Mouse (Mus musculus) olfactory bulb, adult 2 months (tissue): ENCODE data around the gene Pdgfa. TPM values are rescaled to one million over a fixed set of nuclear protein-coding genes. Genes with fewer than 3 reads are reported as not detected.

Source experiments
- H3K27ac ChIP-seq: fragments of 200-500 bp; 2 replicates; pipeline ENCODE4 v1.5.1; 2012; ENCODE audit warnings: low read depth, low read length; ENCODE audit not compliant: insufficient read depth
- H3K4me1 ChIP-seq: fragments of 200-500 bp; 2 replicates; pipeline ENCODE4 v1.6.1; 2012; ENCODE audit warnings: low read length; ENCODE audit not compliant: control insufficient read depth, insufficient read depth
- H3K4me3 ChIP-seq: fragments of 200-500 bp; 2 replicates; pipeline ENCODE4 v1.5.1; 2012; ENCODE audit warnings: mild to moderate bottlenecking, low read depth, low read length, moderate library complexity; ENCODE audit not compliant: insufficient read depth
- CTCF ChIP-seq: fragments of 200-500 bp; IDR thresholded peaks from 2 replicates; pipeline ENCODE4 v1.5.1; 2012; ENCODE audit warnings: low read depth, mild to moderate bottlenecking, low read length, moderate library complexity; ENCODE audit not compliant: insufficient read depth
- POLR2A ChIP-seq: fragments of 200-500 bp; IDR thresholded peaks from 2 replicates; pipeline ENCODE4 v1.6.1; 2012; ENCODE audit warnings: mild to moderate bottlenecking, low read depth, low read length, moderate library complexity; ENCODE audit not compliant: insufficient read depth
- WGBS: fragments of 180-500 bp; shearing (Covaris S2); methylation state at CpG from one replicate; pipeline ENCODE4 v1.1.7; 2018; 5-methylcytosine and 5-hydroxymethylcytosine counted together
- polyA plus RNA-seq: library from polyadenylated mRNA; stranded (reverse); fragments of >200 nt; gene quantifications from 2 replicates; pipeline ENCODE4 v1.2.4, GENCODE M21; 2012; ENCODE audit warnings: low replicate concordance; ENCODE audit not compliant: missing spikeins, insufficient read depth, insufficient read length

Gene Pdgfa
- polyA plus RNA-seq, 1 experiment: not detected

DNA sequence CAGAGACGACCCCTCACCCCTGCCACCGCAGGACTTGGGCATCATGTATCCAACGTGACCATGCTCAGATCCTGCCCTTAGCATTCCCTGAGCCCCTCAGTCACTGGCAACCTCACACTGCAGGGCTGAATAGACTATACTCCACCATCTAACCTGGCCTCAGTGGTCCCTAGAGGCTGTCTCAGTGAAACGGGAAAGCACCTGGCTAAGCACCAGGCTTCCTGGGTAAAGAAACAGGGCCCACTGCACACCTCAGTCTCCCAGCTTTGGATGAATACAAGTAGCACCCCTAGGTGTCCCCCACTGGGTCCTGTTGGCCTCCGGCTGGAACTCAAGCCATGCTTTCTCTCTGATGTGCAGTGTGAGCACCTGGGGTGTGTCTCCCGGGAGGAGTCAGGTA, 23.7 kb downstream of the Pdgfa start:
- TF ChIP-seq POLR2A: no peak
- no peak for TF ChIP-seq CTCF
- Histone ChIP-seq H3K27ac (no peak overlapping the region), H3K4me3 (no peak overlapping the region), H3K4me1 (peaks cover 6% of the 10 kb centered on the region; the same call in 1 of the 2 replicates)
- WGBS: 85% methylated on average over 6 of the region's 6 CpGs

DNA sequence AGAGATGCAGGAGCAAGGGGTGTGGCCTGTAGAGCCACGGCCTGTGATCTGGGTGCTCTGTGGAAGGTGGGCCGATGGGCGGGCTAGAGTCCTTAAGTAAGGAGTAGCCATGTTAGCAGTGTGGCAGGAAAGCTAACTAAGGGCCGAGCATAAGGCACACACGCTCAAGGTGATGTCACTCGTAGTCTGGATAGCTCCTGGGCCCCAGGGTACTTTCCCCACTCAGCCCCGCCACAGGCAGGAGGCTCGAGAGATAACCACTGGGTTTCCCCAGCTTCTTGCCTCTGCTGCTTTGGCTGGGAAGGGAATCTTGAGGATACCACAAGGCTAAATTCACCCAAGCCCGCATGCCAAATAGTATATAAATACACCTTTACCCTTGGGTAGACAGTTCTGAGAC, 25.8 kb downstream of the Pdgfa start:
- TF ChIP-seq CTCF (no peak), POLR2A (no peak)
- Histone ChIP-seq H3K4me1 (peaks cover 6% of the 10 kb centered on the region; the same call in 1 of the 2 replicates), H3K27ac (no peak overlapping the region), H3K4me3 (no peak overlapping the region)
- 91% methylated on average over 9 of the region's 9 CpGs for WGBS

DNA sequence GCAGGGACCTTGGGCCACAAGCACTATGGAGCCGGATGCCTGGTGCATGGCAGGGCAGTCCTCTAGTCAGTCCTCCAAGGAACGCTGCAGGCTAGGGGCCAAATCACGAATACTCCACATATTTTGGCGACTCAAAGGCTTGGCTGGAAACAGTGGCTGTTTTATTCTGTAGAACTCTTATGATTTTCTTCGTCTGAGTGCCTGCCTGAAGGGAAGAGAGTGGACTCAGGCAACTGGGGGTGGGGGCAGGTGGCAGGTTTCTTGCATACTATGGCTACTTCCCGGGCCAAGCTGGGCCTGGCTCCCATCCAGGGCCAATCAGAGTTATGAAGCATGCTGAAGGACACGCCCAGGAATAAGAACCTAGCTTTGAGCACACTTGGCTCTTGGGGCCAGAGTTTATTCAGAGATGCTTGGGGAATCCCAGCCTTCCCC, 27.1 kb downstream of the Pdgfa start:
- H3K4me1 ChIP-seq: peaks cover 10% of the 10 kb centered on the region; the same call in 1 of the 2 replicates
- no peak overlapping the region for H3K27ac ChIP-seq
- no peak overlapping the region for H3K4me3 ChIP-seq
- no peak for TF ChIP-seq CTCF
- TF ChIP-seq POLR2A: no peak
- 40% methylated on average over 7 of the region's 7 CpGs for WGBS

DNA sequence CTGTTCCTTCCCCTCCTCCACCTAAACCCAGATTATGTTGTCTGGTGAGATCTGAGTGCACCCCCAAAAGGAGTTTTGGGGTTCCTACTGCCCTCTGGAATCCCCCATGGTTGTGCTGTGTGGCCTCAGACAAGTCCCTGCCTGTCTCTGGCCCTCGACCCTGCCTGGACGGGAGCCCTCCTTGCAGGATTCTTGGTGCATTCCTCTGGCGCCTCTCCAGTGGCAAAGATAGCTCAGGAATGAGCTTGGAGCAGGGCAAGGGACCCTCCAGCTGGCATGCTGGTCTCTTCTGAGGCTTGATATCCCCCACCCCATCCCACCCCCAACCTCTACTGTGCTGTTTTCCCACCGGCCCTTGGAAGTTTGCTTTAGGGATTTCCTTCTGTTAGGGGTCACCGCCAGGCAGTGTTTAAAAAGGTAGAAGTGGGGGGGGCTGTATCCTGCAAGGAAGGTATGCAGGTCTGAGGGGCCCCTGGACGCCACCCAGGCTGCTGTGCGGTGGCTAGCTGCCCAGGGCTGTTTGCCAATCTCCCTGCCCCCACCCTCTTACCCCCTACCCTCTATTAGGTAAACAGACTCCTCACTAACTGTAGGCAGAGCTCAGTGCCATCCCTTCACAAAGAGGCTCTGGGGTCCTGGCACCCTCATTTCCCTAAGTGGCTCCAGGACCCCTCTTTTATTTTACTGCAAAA, 31.0 kb downstream of the Pdgfa start:
- 69% methylated on average over 7 of the region's 7 CpGs for WGBS
- no peak overlapping the region for H3K4me3 ChIP-seq
- H3K27ac ChIP-seq: no peak overlapping the region
- H3K4me1 ChIP-seq: peaks cover 10% of the 10 kb centered on the region; the same call in 1 of the 2 replicates
- TF ChIP-seq CTCF (no peak), POLR2A (no peak)

DNA sequence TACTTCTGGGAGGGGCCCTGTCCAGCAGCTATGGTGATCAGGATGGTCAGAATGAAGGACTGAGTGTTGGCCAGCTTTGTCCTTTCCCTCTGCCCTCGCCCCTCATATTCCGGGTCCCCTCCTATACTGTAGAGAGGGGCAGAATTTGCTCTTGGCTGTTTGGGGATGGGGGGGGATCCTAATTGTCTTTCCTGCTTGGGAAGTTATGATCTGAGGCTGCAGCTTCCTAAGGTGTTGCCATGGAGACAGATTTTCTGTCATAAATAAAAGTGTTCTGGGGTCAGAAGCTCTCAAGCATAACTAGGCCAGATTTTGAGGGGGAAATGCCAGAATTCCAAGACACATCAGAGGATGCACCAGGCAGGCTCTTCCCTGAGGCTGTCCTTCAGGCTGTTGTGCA, 31.6 kb downstream of the Pdgfa start:
- H3K4me1 ChIP-seq: peaks cover 10% of the 10 kb centered on the region; the same call in 1 of the 2 replicates
- 90% methylated on average over 2 of the region's 2 CpGs for WGBS
- no peak overlapping the region for H3K27ac ChIP-seq
- no peak overlapping the region for H3K4me3 ChIP-seq
- no peak for TF ChIP-seq POLR2A
- TF ChIP-seq CTCF: no peak

DNA sequence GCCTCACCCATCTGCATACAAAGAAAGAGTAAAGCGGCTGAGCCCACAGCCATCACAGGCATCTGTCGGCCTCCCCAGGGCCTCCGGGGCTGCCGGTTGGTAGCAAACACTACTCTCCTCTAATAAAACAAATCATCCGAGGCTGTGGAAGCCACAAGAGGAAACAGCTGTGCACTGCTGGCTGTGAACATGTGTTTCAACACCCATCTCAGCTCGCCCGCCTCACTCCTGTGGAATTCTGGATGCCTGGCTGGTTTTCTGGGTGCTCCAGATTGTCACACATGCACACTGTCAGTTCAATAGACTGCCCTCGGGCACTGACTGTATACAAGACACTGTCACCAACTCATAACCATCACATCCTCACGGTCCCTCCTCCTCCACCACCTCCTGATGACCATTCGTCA, 40.7 kb downstream of the Pdgfa start:
- no peak overlapping the region for H3K4me3 ChIP-seq
- H3K4me1 ChIP-seq: peaks cover 15% of the 10 kb centered on the region
- 52% methylated on average over 10 of the region's 10 CpGs for WGBS
- H3K27ac ChIP-seq: no peak overlapping the region
- TF ChIP-seq CTCF (no peak), POLR2A (no peak)

DNA sequence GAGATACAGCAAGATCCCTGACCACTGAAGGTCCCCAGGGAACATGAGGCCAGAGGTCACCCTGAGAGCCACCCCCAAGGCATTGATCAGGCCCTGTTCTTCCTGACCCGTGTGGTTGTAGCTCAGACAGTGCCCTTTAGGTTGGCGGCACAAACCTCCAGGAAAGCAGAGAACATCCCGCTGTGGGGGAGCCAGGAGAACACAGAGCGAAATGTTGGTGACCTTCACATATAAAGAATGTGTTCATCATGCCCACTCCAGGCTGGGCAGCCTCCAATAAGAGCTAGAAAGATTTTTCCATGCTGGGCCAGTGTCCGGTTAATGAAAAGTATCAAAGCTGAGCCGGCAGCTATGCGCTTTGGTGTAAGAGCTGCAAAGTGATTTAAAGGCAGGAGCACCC, 43.2 kb downstream of the Pdgfa start:
- peaks cover 14% of the 10 kb centered on the region for H3K4me1 ChIP-seq
- H3K4me3 ChIP-seq: no peak overlapping the region
- 90% methylated on average over 7 of the region's 7 CpGs for WGBS
- TF ChIP-seq POLR2A (no peak), CTCF (no peak)
- no peak overlapping the region for H3K27ac ChIP-seq

DNA sequence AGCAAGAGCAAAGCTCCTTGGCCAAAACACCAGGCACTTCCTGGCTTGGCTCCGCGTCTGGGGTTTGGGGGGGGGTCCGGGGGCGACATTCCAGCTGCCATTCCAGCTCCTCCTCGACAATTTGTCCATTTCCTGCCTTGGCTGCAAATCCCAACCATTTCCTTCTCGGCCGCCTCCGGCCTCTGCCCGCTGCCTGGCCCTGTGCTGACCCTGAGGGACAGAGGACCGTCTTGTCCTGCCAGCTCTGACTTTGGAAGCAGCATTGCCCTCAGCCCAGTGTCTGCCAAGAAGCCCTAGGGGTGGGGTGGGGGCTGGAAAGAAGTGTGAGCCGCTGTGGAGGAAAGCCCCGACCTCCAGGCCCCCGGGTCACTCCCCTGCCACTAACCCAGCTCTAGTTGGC, 44.2 kb downstream of the Pdgfa start:
- no peak overlapping the region for H3K4me3 ChIP-seq
- TF ChIP-seq POLR2A (no peak), CTCF (no peak)
- H3K27ac ChIP-seq: no peak overlapping the region
- WGBS: 58% methylated on average over 13 of the region's 13 CpGs
- peaks cover 22% of the 10 kb centered on the region for H3K4me1 ChIP-seq

DNA sequence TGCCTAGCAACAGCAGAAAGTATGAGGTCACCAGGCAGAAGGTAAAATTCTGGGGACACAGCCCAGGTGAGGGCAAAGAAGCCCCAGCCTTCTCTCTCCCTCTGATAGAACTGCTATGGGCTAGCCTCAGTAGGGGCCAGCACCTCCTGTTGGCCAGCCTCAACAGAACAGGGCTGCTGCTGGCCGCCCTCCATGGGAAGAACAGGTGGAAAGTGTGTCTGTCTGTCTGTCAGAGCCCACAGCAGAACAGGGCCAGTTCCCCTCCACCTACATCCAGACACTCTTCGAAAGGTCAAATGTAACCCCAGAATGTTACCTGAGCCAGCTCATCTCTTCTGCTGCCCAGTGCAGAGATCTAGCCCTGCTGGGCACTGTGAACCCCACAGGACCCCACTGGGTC, 45.9 kb downstream of the Pdgfa start:
- no peak overlapping the region for H3K27ac ChIP-seq
- 93% methylated on average over 2 of the region's 2 CpGs for WGBS
- H3K4me1 ChIP-seq: peaks cover 18% of the 10 kb centered on the region
- H3K4me3 ChIP-seq: no peak overlapping the region
- TF ChIP-seq CTCF: no peak
- no peak for TF ChIP-seq POLR2A

DNA sequence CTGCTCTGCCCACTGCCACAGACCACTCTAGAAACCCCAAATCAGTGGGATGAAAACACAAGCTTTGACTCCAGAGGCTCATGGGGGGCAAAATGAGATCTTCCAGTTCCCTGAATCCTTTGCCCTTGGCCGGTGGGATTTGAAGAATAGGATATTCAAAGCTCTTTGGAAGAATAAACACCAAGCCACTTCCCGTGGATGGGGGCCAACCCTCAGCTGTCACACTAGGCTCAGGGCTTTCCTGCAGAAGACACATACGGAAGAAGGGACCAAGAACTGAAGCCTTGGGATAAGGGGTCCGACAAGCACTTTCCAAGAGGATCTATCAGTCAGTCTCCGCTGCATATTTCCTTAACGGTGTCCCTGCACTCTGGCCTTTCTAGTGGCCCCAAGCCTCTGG, 48.0 kb downstream of the Pdgfa start:
- WGBS: 88% methylated on average over 6 of the region's 6 CpGs
- TF ChIP-seq POLR2A (no peak), CTCF (no peak)

More for the DNA sequence above, 48.0 kb downstream of the Pdgfa start:
- Histone ChIP-seq H3K4me1 (peaks cover 13% of the 10 kb centered on the region), H3K4me3 (no peak overlapping the region), H3K27ac (no peak overlapping the region)
